In the genomic region with DNA sequence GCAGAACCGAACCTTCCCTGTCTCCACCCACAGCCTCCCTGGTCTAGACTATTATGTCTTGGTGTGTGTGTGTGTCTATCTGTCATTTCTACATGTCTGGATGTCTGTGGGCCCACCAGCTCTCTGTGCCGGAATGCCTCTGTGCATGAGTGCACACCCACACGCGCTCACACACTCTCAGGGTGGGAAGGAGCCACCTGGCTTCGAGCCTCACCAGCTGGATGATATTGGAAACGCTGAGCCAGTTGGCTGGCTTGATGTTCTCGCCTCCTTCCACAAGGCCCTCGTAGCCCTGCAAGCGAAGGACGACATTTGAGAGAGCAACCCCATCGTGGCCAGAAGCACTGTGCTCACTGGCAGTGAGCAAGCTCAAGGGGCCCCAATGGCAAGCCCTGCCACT, we compare ENCODE assay signal across 15 mouse cellular contexts. TPM values are rescaled to one million over a fixed set of nuclear protein-coding genes. Genes with fewer than 3 reads are reported as not detected.
DNase-seq lines count a peak whose midpoint lies in the region; ATAC-seq lines count a peak whose summit lies in the region.
"Had no signal": no experiment of that assay in that cellular context is flagged by ENCODE, and none has a peak within 500 bp of the region (broad histone marks: within the 10 kb centered on the region; RNA-seq: fewer than 3 reads in every experiment).

No protein-coding gene starts in this region.

- H3K4me3 ChIP-seq in lung, embryonic 16.5 days (ENCODE audit: low read length), result no peak overlapping the region
- H3K4me3 ChIP-seq: embryonic facial prominence, embryonic 15.5 days had no signal

- H3K4me1 ChIP-seq in lung, embryonic 16.5 days (replicated peaks; ENCODE audit: control insufficient read depth, insufficient read depth, low read length), result peaks cover 3% of the 10 kb centered on the region; the same call in 1 of the 2 replicates

- H3K9me3 ChIP-seq in lung, embryonic 16.5 days (ENCODE audit: control insufficient read depth, low read length), result no peaks in the 10 kb centered on the region
- H3K9me3 ChIP-seq: embryonic facial prominence, embryonic 15.5 days had no signal

- WGBS in lung, embryonic 16.5 days, result 71% methylated on average over 11 of the region's 11 CpGs

- H3K36me3 ChIP-seq in lung, embryonic 16.5 days (ENCODE audit: control insufficient read depth, insufficient read depth, low read length), result peaks cover 19% of the 10 kb centered on the region

- H3K27ac ChIP-seq in lung, embryonic 16.5 days (ENCODE audit: low read length), result no peak overlapping the region
- H3K27ac ChIP-seq: embryonic facial prominence, embryonic 15.5 days; kidney, postnatal 0 days had no signal

- intact Hi-C loops in gastrocnemius, postnatal 36 days (cut with DNase I), result no loop called here

- H3K4me2 ChIP-seq in lung, embryonic 16.5 days (ENCODE audit: low read depth, low read length), result no peak overlapping the region
- H3K4me2 ChIP-seq: embryonic facial prominence, embryonic 15.5 days had no signal

- peak; percentile 11; the same call in 1 of the 2 replicates for ATAC-seq in lung, embryonic 16.5 days (ENCODE audit: low read depth)
- ATAC-seq: liver, postnatal 0 days had no signal

- H3K9ac ChIP-seq in lung, embryonic 16.5 days (ENCODE audit: low read length), result no peak overlapping the region
- H3K9ac ChIP-seq: embryonic facial prominence, embryonic 15.5 days; liver, postnatal 0 days had no signal

- H3K27me3 ChIP-seq in lung, embryonic 16.5 days (ENCODE audit: control insufficient read depth, insufficient read depth, low read depth, low read length), result no peaks in the 10 kb centered on the region
- H3K27me3 ChIP-seq: CH12.LX; embryonic facial prominence, embryonic 15.5 days had no signal

- DNase-seq in lung, postnatal 25 days (ENCODE audit: low spot score), result no peak
- peak; percentile 37 to 54 for DNase-seq in gastrocnemius, postnatal 36 days
- DNase-seq in layer of hippocampus, postnatal 36 days, result peak; percentile 87 to 88
- peak; percentile 88 for DNase-seq in right cerebral cortex, postnatal 25 days
- DNase-seq in adrenal gland, postnatal 4 days (ENCODE audit: low spot score in 2 of 2), result no peak
- DNase-seq in urinary bladder, postnatal 10 days (ENCODE audit: low spot score), result no peak
- no peak for DNase-seq in spleen, postnatal 4 days (ENCODE audit: low spot score in 2 of 2)
- DNase-seq: cerebellum, adult 11 months; liver, postnatal 0 days; retina, postnatal 1 day had no signal

RNA-seq across cellular contexts. Expression of a gene that starts 8.1 kb away (rescaled TPM):
- 158 and 164 TPM in 2 replicates for polyA plus RNA-seq in lung, embryonic 16.5 days (2015; fragmentation: Nextera tagmentation; extraction: Ambion mirVana)
- 1 to 10 TPM; 6.0 to 8.6 TPM for total RNA-seq in gastrocnemius, postnatal 36 days (2021)
- 100 to 1,000 TPM; 201 to 209 TPM for total RNA-seq in layer of hippocampus, postnatal 36 days (2021)
- 10 to 100 TPM; 85.6 to 87.2 TPM for total RNA-seq in adrenal gland, postnatal 4 days (2021)

RNA-seq across cellular contexts. Expression of a gene that starts 23.5 kb away (rescaled TPM):
- 19.9 and 22.6 TPM in 2 replicates for polyA plus RNA-seq in lung, embryonic 16.5 days (2015; fragmentation: Nextera tagmentation; extraction: Ambion mirVana)
- 1 to 10 TPM; 3.1 to 4.5 TPM for total RNA-seq in gastrocnemius, postnatal 36 days (2021)
- 10 to 100 TPM; 34.6 to 37.4 TPM for total RNA-seq in layer of hippocampus, postnatal 36 days (2021)
- 10 to 100 TPM; 21.3 to 25.1 TPM for total RNA-seq in adrenal gland, postnatal 4 days (2021)

RNA-seq across cellular contexts. Expression of a gene that starts 31.4 kb away (rescaled TPM):
- polyA plus RNA-seq in lung, embryonic 16.5 days (2015; fragmentation: Nextera tagmentation; extraction: Ambion mirVana), result 1.1 and 1.4 TPM in 2 replicates
- total RNA-seq in gastrocnemius, postnatal 36 days (2021), result under 1 TPM; 0.10 to 0.89 TPM
- 10 to 100 TPM; 30.3 to 40.0 TPM for total RNA-seq in layer of hippocampus, postnatal 36 days (2021)
- 1 to 10 TPM; 4.1 to 4.3 TPM for total RNA-seq in adrenal gland, postnatal 4 days (2021)

RNA-seq across cellular contexts. Expression of a gene that starts 40.0 kb away (rescaled TPM):
- 0.65 and 1.6 TPM in 2 replicates for polyA plus RNA-seq in lung, embryonic 16.5 days (2015; fragmentation: Nextera tagmentation; extraction: Ambion mirVana)
- not detected for total RNA-seq in gastrocnemius, postnatal 36 days (2021)
- under 1 TPM in 1 of 2 experiments, not detected in 1; 0.65 TPM for total RNA-seq in layer of hippocampus, postnatal 36 days (2021)
- 1 to 10 TPM; 2.9 to 3.2 TPM for total RNA-seq in adrenal gland, postnatal 4 days (2021)
- polyA plus RNA-seq: heart, postnatal 0 days; liver, postnatal 0 days had no signal

RNA-seq across cellular contexts. Expression of a gene that starts 41.6 kb away (rescaled TPM):
- polyA plus RNA-seq in lung, embryonic 16.5 days (2015; fragmentation: Nextera tagmentation; extraction: Ambion mirVana), result 2.2 and 2.3 TPM in 2 replicates
- total RNA-seq in gastrocnemius, postnatal 36 days (2021), result not detected
- total RNA-seq in layer of hippocampus, postnatal 36 days (2021), result under 1 TPM; 0.28 to 0.77 TPM
- not detected for total RNA-seq in adrenal gland, postnatal 4 days (2021)
- polyA plus RNA-seq: heart, postnatal 0 days; liver, postnatal 0 days had no signal

Comparison
In these comparisons a context has a peak if more than half of its experiments do, and no peak if none do; other contexts are left out.
1. DNase-seq: peak in gastrocnemius, postnatal 36 days (2 of 2), layer of hippocampus, postnatal 36 days (2 of 2) and right cerebral cortex, postnatal 25 days (single experiment); none in lung, postnatal 25 days (single experiment), adrenal gland, postnatal 4 days (0 of 2), urinary bladder, postnatal 10 days (single experiment) and spleen, postnatal 4 days (0 of 2).
2. RNA of a gene that starts 8.1 kb away (total RNA-seq): 201 to 209 TPM in layer of hippocampus, postnatal 36 days and 85.6 to 87.2 TPM in adrenal gland, postnatal 4 days; 6.0 to 8.6 TPM in gastrocnemius, postnatal 36 days; every median in the first group is over 4 times any median in the second.
3. RNA of a gene that starts 23.5 kb away (total RNA-seq): 34.6 to 37.4 TPM in layer of hippocampus, postnatal 36 days and 21.3 to 25.1 TPM in adrenal gland, postnatal 4 days; 3.1 to 4.5 TPM in gastrocnemius, postnatal 36 days; every median in the first group is over 4 times any median in the second.
4. RNA of a gene that starts 31.4 kb away (total RNA-seq): 30.3 to 40.0 TPM in layer of hippocampus, postnatal 36 days; 4.1 to 4.3 TPM in adrenal gland, postnatal 4 days and 0.10 to 0.89 TPM in gastrocnemius, postnatal 36 days; every median in the first group is over 4 times any median in the second.